Mouse (Mus musculus): ENCODE results near the gene Exosc5. TPM values are rescaled to one million over a fixed set of nuclear protein-coding genes. Genes with fewer than 3 reads are reported as not detected.

Gene Exosc5
- polyA plus RNA-seq, 1 experiment from 2014 or later: 46.1 TPM

GRCm38 (mm10) chr7:25669158-25669557, 10.2 kb downstream of the Exosc5 start:
- WGBS (ENCODE audit: insufficient replicate concordance): 82% methylated on average over 10 of the region's 10 CpGs
- Histone ChIP-seq H3K27ac (replicated peaks) (no peak overlapping the region), H3K9me3 (replicated peaks) (no peaks in the 10 kb centered on the region), H3K4me1 (replicated peaks) (0 out of 2 replicates have a peak, but pooled peaks cover 1% of the 10 kb centered on the region), H3K9ac (no peak overlapping the region), H3K36me3 (replicated peaks) (peaks cover 42% of the 10 kb centered on the region), H3K27me3 (peaks cover 16% of the 10 kb centered on the region), H3K4me2 (no peak overlapping the region), H3K4me3 (replicated peaks) (no peak overlapping the region)
- ATAC-seq (ENCODE audit: insufficient read depth): no peak

- 79% methylated on average over 9 of the region's 9 CpGs for WGBS (ENCODE audit: insufficient replicate concordance)
- Histone ChIP-seq H3K9ac (no peak overlapping the region), H3K36me3 (replicated peaks) (peaks cover 37% of the 10 kb centered on the region)
These were observed 10.7 kb downstream of the Exosc5 start for GRCm38 (mm10) chr7:25669631-25670030.

GRCm38 (mm10) chr7:25670096-25670495, 11.1 kb downstream of the Exosc5 start:
- Histone ChIP-seq H3K9ac (no peak overlapping the region), H3K27me3 (peaks cover 25% of the 10 kb centered on the region), H3K4me1 (replicated peaks) (peaks cover 11% of the 10 kb centered on the region), H3K4me3 (replicated peaks) (no peak overlapping the region), H3K36me3 (replicated peaks) (peaks cover 32% of the 10 kb centered on the region), H3K27ac (replicated peaks) (no peak overlapping the region), H3K4me2 (no peak overlapping the region), H3K9me3 (replicated peaks) (no peaks in the 10 kb centered on the region)
- WGBS (ENCODE audit: insufficient replicate concordance): 61% methylated on average over 4 of the region's 4 CpGs
- ATAC-seq (ENCODE audit: insufficient read depth): no peak

More at GRCm38 (mm10) chr7:25669631-25670030, 10.7 kb downstream of the Exosc5 start:
- no peaks in the 10 kb centered on the region for H3K9me3 ChIP-seq (replicated peaks)
- peaks cover 6% of the 10 kb centered on the region for H3K4me1 ChIP-seq (replicated peaks)
- peaks cover 20% of the 10 kb centered on the region for H3K27me3 ChIP-seq
- no peak overlapping the region for H3K4me2 ChIP-seq
- no peak for ATAC-seq (ENCODE audit: insufficient read depth)
- no peak overlapping the region for H3K4me3 ChIP-seq (replicated peaks)
- H3K27ac ChIP-seq (replicated peaks): no peak overlapping the region

GRCm38 (mm10) chr7:25671686-25672085, 12.7 kb downstream of the Exosc5 start:
- Histone ChIP-seq H3K4me2 (no peak overlapping the region), H3K9me3 (replicated peaks) (no peaks in the 10 kb centered on the region), H3K4me1 (replicated peaks) (peaks cover 14% of the 10 kb centered on the region), H3K9ac (no peak overlapping the region), H3K36me3 (replicated peaks) (peaks cover 18% of the 10 kb centered on the region), H3K27ac (replicated peaks) (no peak overlapping the region), H3K27me3 (peaks cover 41% of the 10 kb centered on the region), H3K4me3 (replicated peaks) (no peak overlapping the region)
- no peak for ATAC-seq (ENCODE audit: insufficient read depth)
- 65% methylated on average over 2 of the region's 2 CpGs for whole genome bisulfite sequencing (ENCODE audit: insufficient replicate concordance)

GRCm38 (mm10) chr7:25672442-25672841, 13.5 kb downstream of the Exosc5 start:
- no peak overlapping the region for H3K9ac ChIP-seq
- H3K9me3 ChIP-seq (replicated peaks): no peaks in the 10 kb centered on the region
- peaks cover 14% of the 10 kb centered on the region for H3K36me3 ChIP-seq (replicated peaks)
- no peak overlapping the region for H3K27ac ChIP-seq (replicated peaks)
- no peak for ATAC-seq (ENCODE audit: insufficient read depth)
- H3K4me1 ChIP-seq (replicated peaks): peaks cover 14% of the 10 kb centered on the region
- H3K27me3 ChIP-seq: peaks cover 41% of the 10 kb centered on the region
- 44% methylated on average over 4 of the region's 4 CpGs for WGBS (ENCODE audit: insufficient replicate concordance)
- H3K4me2 ChIP-seq: no peak overlapping the region
- H3K4me3 ChIP-seq (replicated peaks): no peak overlapping the region

- Histone ChIP-seq H3K9me3 (replicated peaks) (no peaks in the 10 kb centered on the region), H3K4me3 (replicated peaks) (peak overlapping the region; percentile 39), H3K4me1 (replicated peaks) (peaks cover 21% of the 10 kb centered on the region), H3K9ac (no peak overlapping the region), H3K36me3 (replicated peaks) (no peaks in the 10 kb centered on the region), H3K27me3 (peaks cover 41% of the 10 kb centered on the region), H3K4me2 (peak overlapping the region; percentile 66), H3K27ac (replicated peaks) (no peak overlapping the region)
- no peak for ATAC-seq (ENCODE audit: insufficient read depth)
- 15% methylated on average over 9 of the region's 9 CpGs for WGBS (ENCODE audit: insufficient replicate concordance)
These were observed 15.3 kb downstream of the Exosc5 start for GRCm38 (mm10) chr7:25674297-25674696.

- Histone ChIP-seq H3K4me2 (peak within 1 kb of the TSS; percentile 66), H3K9me3 (replicated peaks) (no peaks in the 10 kb centered on the region), H3K4me3 (replicated peaks) (peak within 1 kb of the TSS; percentile 39), H3K9ac (no peak within 1 kb of the TSS), H3K4me1 (replicated peaks) (peaks cover 26% of the 10 kb centered on the region), H3K27ac (replicated peaks) (no peak within 1 kb of the TSS), H3K36me3 (replicated peaks) (no peaks in the 10 kb centered on the region), H3K27me3 (peaks cover 41% of the 10 kb centered on the region)
- 1% methylated on average over 29 of the region's 29 CpGs for WGBS (ENCODE audit: insufficient replicate concordance)
- ATAC-seq (ENCODE audit: insufficient read depth): no peak
These were observed 15.8 kb downstream of the Exosc5 start, which contains the start of gene Tmem91 for GRCm38 (mm10) chr7:25674719-25675300. Tmem91 (minus strand) TSS chr7:25675166.

- no peak for ATAC-seq (ENCODE audit: insufficient read depth)
- Histone ChIP-seq H3K27me3 (peaks cover 41% of the 10 kb centered on the region), H3K27ac (replicated peaks) (no peak overlapping the region), H3K9ac (no peak overlapping the region), H3K4me3 (replicated peaks) (no peak overlapping the region), H3K36me3 (replicated peaks) (no peaks in the 10 kb centered on the region), H3K9me3 (replicated peaks) (no peaks in the 10 kb centered on the region), H3K4me2 (peak overlapping the region; percentile 66), H3K4me1 (replicated peaks) (peaks cover 32% of the 10 kb centered on the region)
- WGBS (ENCODE audit: insufficient replicate concordance): 51% methylated on average over 6 of the region's 6 CpGs
These were observed 16.4 kb downstream of the Exosc5 start for GRCm38 (mm10) chr7:25675405-25675804.

GRCm38 (mm10) chr7:25676085-25676781, 17.3 kb downstream of the Exosc5 start:
- Histone ChIP-seq H3K4me3 (replicated peaks) (no peak overlapping the region), H3K27ac (replicated peaks) (no peak overlapping the region), H3K9ac (no peak overlapping the region), H3K36me3 (replicated peaks) (no peaks in the 10 kb centered on the region), H3K4me2 (no peak overlapping the region), H3K4me1 (replicated peaks) (peaks cover 37% of the 10 kb centered on the region), H3K27me3 (peaks cover 41% of the 10 kb centered on the region), H3K9me3 (replicated peaks) (no peaks in the 10 kb centered on the region)
- WGBS (ENCODE audit: insufficient replicate concordance): 75% methylated on average over 15 of the region's 15 CpGs
- ATAC-seq (ENCODE audit: insufficient read depth): no peak

- H3K27me3 ChIP-seq: peaks cover 41% of the 10 kb centered on the region
- H3K27ac ChIP-seq (replicated peaks): no peak overlapping the region
- no peaks in the 10 kb centered on the region for H3K9me3 ChIP-seq (replicated peaks)
- no peak overlapping the region for H3K9ac ChIP-seq
- 83% methylated on average over 7 of the region's 7 CpGs for WGBS (ENCODE audit: insufficient replicate concordance)
- H3K4me1 ChIP-seq (replicated peaks): peaks cover 45% of the 10 kb centered on the region
- ATAC-seq (ENCODE audit: insufficient read depth): no peak
- no peak overlapping the region for H3K4me3 ChIP-seq (replicated peaks)
- no peak overlapping the region for H3K4me2 ChIP-seq
- no peaks in the 10 kb centered on the region for H3K36me3 ChIP-seq (replicated peaks)
These were observed 18.0 kb downstream of the Exosc5 start for GRCm38 (mm10) chr7:25677013-25677412.

- Histone ChIP-seq H3K27me3 (peaks cover 17% of the 10 kb centered on the region), H3K27ac (replicated peaks) (peak overlapping the region; percentile 97), H3K4me1 (replicated peaks) (peaks cover 65% of the 10 kb centered on the region), H3K4me2 (peak overlapping the region; percentile 73), H3K4me3 (replicated peaks) (peak overlapping the region; percentile 77), H3K36me3 (replicated peaks) (no peaks in the 10 kb centered on the region), H3K9me3 (replicated peaks) (no peaks in the 10 kb centered on the region), H3K9ac (peak overlapping the region; percentile 72)
- WGBS (ENCODE audit: insufficient replicate concordance): 2% methylated on average over 6 of the region's 6 CpGs
- no peak for ATAC-seq (ENCODE audit: insufficient read depth)
These were observed 21.0 kb downstream of the Exosc5 start for GRCm38 (mm10) chr7:25679971-25680370.
